Mouse (Mus musculus) liver, adult 2 months (tissue): ENCODE measurements around the gene Cd101.

Source experiments
- CTCF ChIP-seq: fragments of 200-500 bp; IDR thresholded peaks from 2 replicates; pipeline ENCODE4 v1.5.1; 2011; ENCODE audit warnings: low read depth, low read length, control low read depth
- POLR2A ChIP-seq: fragments of 200-500 bp; IDR thresholded peaks from 2 replicates; pipeline ENCODE4 v1.6.1; 2011; ENCODE audit warnings: low read length, control low read depth; ENCODE audit not compliant: insufficient read depth; ENCODE audit errors: extremely low read depth

GRCm38 (mm10) chr3:101005392-101005791 lies 24.0 kb downstream of the Cd101 start:
- no peak for TF ChIP-seq POLR2A
- no peak for TF ChIP-seq CTCF
